Mouse (Mus musculus): ENCODE measurements at regions not wholly inside any gene's neighbourhood (a gene's known extent, or its start where the extent isn't known, plus 50 kb on each side); places are given as distances from the start of the nearest gene placed in this dataset.

GRCm38 (mm10) chr3:137482546-137482945 is 138.9 kb upstream of the Ddit4l start:
- no peak for DNase-seq

GRCm38 (mm10) chr3:137482971-137483370 is 138.4 kb upstream of the Ddit4l start:
- DNase-seq = no peak

- no peak for DNase-seq
Measured at GRCm38 (mm10) chr3:137489592-137489991, 131.8 kb upstream of the Ddit4l start.

- DNase-seq = no peak
Measured at GRCm38 (mm10) chr3:137491508-137492019, 129.8 kb upstream of the Ddit4l start.

GRCm38 (mm10) chr3:137498343-137498742 is 123.1 kb upstream of the Ddit4l start:
- no peak for DNase-seq

GRCm38 (mm10) chr3:137511283-137511682 is 110.1 kb upstream of the Ddit4l start:
- DNase-seq = no peak

GRCm38 (mm10) chr3:137512411-137512810 is 109.0 kb upstream of the Ddit4l start:
- DNase-seq = peak; percentile 14 to 24

- DNase-seq = peak; percentile 76 to 80
Measured at GRCm38 (mm10) chr3:137513026-137513425, 108.4 kb upstream of the Ddit4l start.

GRCm38 (mm10) chr3:137514238-137514637 is 107.2 kb upstream of the Ddit4l start:
- no peak for DNase-seq

- no peak for DNase-seq
Measured at GRCm38 (mm10) chr3:137517433-137517832, 104.0 kb upstream of the Ddit4l start.

- DNase-seq = no peak
Measured at GRCm38 (mm10) chr3:137520191-137520590, 101.2 kb upstream of the Ddit4l start.

- no peak for DNase-seq
Measured at GRCm38 (mm10) chr3:137525606-137526575, 95.5 kb upstream of the Ddit4l start.

- DNase-seq = no peak
Measured at GRCm38 (mm10) chr3:137529592-137529960, 91.8 kb upstream of the Ddit4l start.

GRCm38 (mm10) chr3:137529961-137530609 is 91.3 kb upstream of the Ddit4l start:
- no peak for DNase-seq

- no peak for DNase-seq
Measured at GRCm38 (mm10) chr3:137541666-137542065, 79.7 kb upstream of the Ddit4l start.

- DNase-seq = no peak
Measured at GRCm38 (mm10) chr3:137542343-137542742, 79.1 kb upstream of the Ddit4l start.

- peak; percentile 65 to 66 for DNase-seq
Measured at GRCm38 (mm10) chr3:137547414-137547877, 74.0 kb upstream of the Ddit4l start.

GRCm38 (mm10) chr3:137547938-137548337 is 73.5 kb upstream of the Ddit4l start:
- peak; percentile 13 to 17 for DNase-seq

GRCm38 (mm10) chr3:137550708-137551107 is 70.7 kb upstream of the Ddit4l start:
- no peak for DNase-seq

GRCm38 (mm10) chr3:137552472-137553336 is 68.7 kb upstream of the Ddit4l start:
- DNase-seq = no peak

- DNase-seq = peak; percentile 66 to 82
Measured at GRCm38 (mm10) chr3:137560851-137561449, 60.5 kb upstream of the Ddit4l start.

GRCm38 (mm10) chr3:137561986-137562385 is 59.4 kb upstream of the Ddit4l start:
- no peak for DNase-seq

Data from cerebellum, adult 18-20 months (tissue).